Mouse (Mus musculus): ENCODE measurements around the gene Iqschfp. TPM values are rescaled to one million over a fixed set of nuclear protein-coding genes. Genes with fewer than 3 reads are reported as not detected.
A peak's percentile ranks its signal among the peaks of the same experiment; 100 is the strongest.

The Iqschfp gene
- polyA plus RNA-seq, 1 experiment from 2014 or later: not detected

- Histone ChIP-seq H3K9ac (ENCODE audit: low read depth, low read length) (no peak overlapping the region), H3K4me1 (ENCODE audit: control insufficient read depth, insufficient read depth, low read length) (no peaks in the 10 kb centered on the region), H3K36me3 (ENCODE audit: control insufficient read depth, insufficient read depth, low read length) (no peaks in the 10 kb centered on the region), H3K4me2 (ENCODE audit: low read depth, low read length) (no peak overlapping the region), H3K4me3 (ENCODE audit: low read length) (no peak overlapping the region), H3K27ac (ENCODE audit: low read length) (no peak overlapping the region), H3K9me3 (ENCODE audit: control insufficient read depth, low read length) (no peaks in the 10 kb centered on the region), H3K27me3 (replicated peaks; ENCODE audit: control insufficient read depth, insufficient read depth, low read length) (no peaks in the 10 kb centered on the region)
- ATAC-seq: no peak
- WGBS: 86% methylated on average over 5 of the region's 5 CpGs
These were observed 536.0 kb downstream of the Iqschfp start for GRCm38 (mm10) chr3:68428081-68428480.

- WGBS: 75% methylated on average over 7 of the region's 7 CpGs
- no peak overlapping the region for H3K4me2 ChIP-seq (ENCODE audit: low read depth, low read length)
- no peak overlapping the region for H3K27ac ChIP-seq (ENCODE audit: low read length)
- H3K9me3 ChIP-seq (ENCODE audit: control insufficient read depth, low read length): no peaks in the 10 kb centered on the region
- no peaks in the 10 kb centered on the region for H3K4me1 ChIP-seq (ENCODE audit: control insufficient read depth, insufficient read depth, low read length)
- no peak for ATAC-seq
- H3K27me3 ChIP-seq (replicated peaks; ENCODE audit: control insufficient read depth, insufficient read depth, low read length): no peaks in the 10 kb centered on the region
- no peak overlapping the region for H3K9ac ChIP-seq (ENCODE audit: low read depth, low read length)
- no peak overlapping the region for H3K4me3 ChIP-seq (ENCODE audit: low read length)
- no peaks in the 10 kb centered on the region for H3K36me3 ChIP-seq (ENCODE audit: control insufficient read depth, insufficient read depth, low read length)
These were observed 542.4 kb downstream of the Iqschfp start for GRCm38 (mm10) chr3:68434435-68434834.

GRCm38 (mm10) chr3:68434897-68435296 is 542.9 kb downstream of the Iqschfp start:
- H3K27me3 ChIP-seq (replicated peaks; ENCODE audit: control insufficient read depth, insufficient read depth, low read length): no peaks in the 10 kb centered on the region

GRCm38 (mm10) chr3:68448480-68448879 is 556.4 kb downstream of the Iqschfp start:
- Histone ChIP-seq H3K9me3 (ENCODE audit: control insufficient read depth, low read length) (no peaks in the 10 kb centered on the region), H3K9ac (ENCODE audit: low read depth, low read length) (no peak overlapping the region), H3K4me1 (ENCODE audit: control insufficient read depth, insufficient read depth, low read length) (no peaks in the 10 kb centered on the region), H3K27ac (ENCODE audit: low read length) (no peak overlapping the region), H3K36me3 (ENCODE audit: control insufficient read depth, insufficient read depth, low read length) (no peaks in the 10 kb centered on the region), H3K27me3 (replicated peaks; ENCODE audit: control insufficient read depth, insufficient read depth, low read length) (no peaks in the 10 kb centered on the region), H3K4me2 (ENCODE audit: low read depth, low read length) (no peak overlapping the region), H3K4me3 (ENCODE audit: low read length) (no peak overlapping the region)
- 72% methylated on average over 2 of the region's 2 CpGs for WGBS
- ATAC-seq: no peak

More at GRCm38 (mm10) chr3:68434897-68435296, 542.9 kb downstream of the Iqschfp start:
- H3K4me3 ChIP-seq (ENCODE audit: low read length): no peak overlapping the region
- no peak overlapping the region for H3K4me2 ChIP-seq (ENCODE audit: low read depth, low read length)
- H3K9me3 ChIP-seq (ENCODE audit: control insufficient read depth, low read length): no peaks in the 10 kb centered on the region
- ATAC-seq: no peak
- WGBS: 84% methylated on average over 2 of the region's 2 CpGs
- H3K27ac ChIP-seq (ENCODE audit: low read length): no peak overlapping the region
- no peaks in the 10 kb centered on the region for H3K4me1 ChIP-seq (ENCODE audit: control insufficient read depth, insufficient read depth, low read length)
- H3K9ac ChIP-seq (ENCODE audit: low read depth, low read length): no peak overlapping the region
- H3K36me3 ChIP-seq (ENCODE audit: control insufficient read depth, insufficient read depth, low read length): no peaks in the 10 kb centered on the region

- no peaks in the 10 kb centered on the region for H3K4me1 ChIP-seq (ENCODE audit: control insufficient read depth, insufficient read depth, low read length)
- H3K9me3 ChIP-seq (ENCODE audit: control insufficient read depth, low read length): no peaks in the 10 kb centered on the region
- ATAC-seq: no peak
- WGBS: 97% methylated on average over 1 of the region's 1 CpGs
- H3K9ac ChIP-seq (ENCODE audit: low read depth, low read length): no peak overlapping the region
- no peaks in the 10 kb centered on the region for H3K27me3 ChIP-seq (replicated peaks; ENCODE audit: control insufficient read depth, insufficient read depth, low read length)
- H3K27ac ChIP-seq (ENCODE audit: low read length): no peak overlapping the region
- H3K4me3 ChIP-seq (ENCODE audit: low read length): no peak overlapping the region
- H3K36me3 ChIP-seq (ENCODE audit: control insufficient read depth, insufficient read depth, low read length): no peaks in the 10 kb centered on the region
- no peak overlapping the region for H3K4me2 ChIP-seq (ENCODE audit: low read depth, low read length)
These were observed 559.6 kb downstream of the Iqschfp start for GRCm38 (mm10) chr3:68451634-68452033.

- no peak overlapping the region for H3K4me2 ChIP-seq (ENCODE audit: low read depth, low read length)
- no peak for ATAC-seq
- H3K9me3 ChIP-seq (ENCODE audit: control insufficient read depth, low read length): no peaks in the 10 kb centered on the region
- H3K4me1 ChIP-seq (ENCODE audit: control insufficient read depth, insufficient read depth, low read length): no peaks in the 10 kb centered on the region
- H3K36me3 ChIP-seq (ENCODE audit: control insufficient read depth, insufficient read depth, low read length): no peaks in the 10 kb centered on the region
- H3K9ac ChIP-seq (ENCODE audit: low read depth, low read length): no peak overlapping the region
- H3K27me3 ChIP-seq (replicated peaks; ENCODE audit: control insufficient read depth, insufficient read depth, low read length): no peaks in the 10 kb centered on the region
- 17% methylated on average over 5 of the region's 5 CpGs for WGBS
- no peak overlapping the region for H3K4me3 ChIP-seq (ENCODE audit: low read length)
- no peak overlapping the region for H3K27ac ChIP-seq (ENCODE audit: low read length)
These were observed 561.2 kb downstream of the Iqschfp start for GRCm38 (mm10) chr3:68453266-68453665.

GRCm38 (mm10) chr3:68453719-68454455 is 561.9 kb downstream of the Iqschfp start:
- no peak overlapping the region for H3K27ac ChIP-seq (ENCODE audit: low read length)
- no peaks in the 10 kb centered on the region for H3K4me1 ChIP-seq (ENCODE audit: control insufficient read depth, insufficient read depth, low read length)
- H3K36me3 ChIP-seq (ENCODE audit: control insufficient read depth, insufficient read depth, low read length): no peaks in the 10 kb centered on the region
- no peaks in the 10 kb centered on the region for H3K27me3 ChIP-seq (replicated peaks; ENCODE audit: control insufficient read depth, insufficient read depth, low read length)
- no peak overlapping the region for H3K4me2 ChIP-seq (ENCODE audit: low read depth, low read length)
- no peak for ATAC-seq
- 66% methylated on average over 10 of the region's 10 CpGs for WGBS
- no peaks in the 10 kb centered on the region for H3K9me3 ChIP-seq (ENCODE audit: control insufficient read depth, low read length)
- H3K9ac ChIP-seq (ENCODE audit: low read depth, low read length): no peak overlapping the region
- H3K4me3 ChIP-seq (ENCODE audit: low read length): no peak overlapping the region

GRCm38 (mm10) chr3:68466643-68467042 is 574.6 kb downstream of the Iqschfp start:
- Histone ChIP-seq H3K4me3 (ENCODE audit: low read length) (no peak overlapping the region), H3K27ac (ENCODE audit: low read length) (no peak overlapping the region), H3K27me3 (replicated peaks; ENCODE audit: control insufficient read depth, insufficient read depth, low read length) (no peaks in the 10 kb centered on the region), H3K36me3 (ENCODE audit: control insufficient read depth, insufficient read depth, low read length) (no peaks in the 10 kb centered on the region), H3K4me1 (ENCODE audit: control insufficient read depth, insufficient read depth, low read length) (peaks cover 8% of the 10 kb centered on the region; the same call in 1 of the 2 replicates), H3K9me3 (ENCODE audit: control insufficient read depth, low read length) (no peaks in the 10 kb centered on the region), H3K9ac (ENCODE audit: low read depth, low read length) (no peak overlapping the region), H3K4me2 (ENCODE audit: low read depth, low read length) (no peak overlapping the region)
- 66% methylated on average over 5 of the region's 5 CpGs for WGBS
- no peak for ATAC-seq

- H3K9ac ChIP-seq (ENCODE audit: low read depth, low read length): peak overlapping the region; percentile 50
- H3K4me3 ChIP-seq (ENCODE audit: low read length): peak overlapping the region; percentile 44
- no peaks in the 10 kb centered on the region for H3K9me3 ChIP-seq (ENCODE audit: control insufficient read depth, low read length)
- peak; percentile 89 for ATAC-seq
- no peaks in the 10 kb centered on the region for H3K36me3 ChIP-seq (ENCODE audit: control insufficient read depth, insufficient read depth, low read length)
- H3K27ac ChIP-seq (ENCODE audit: low read length): peak overlapping the region; percentile 72
- peak overlapping the region; percentile 50 for H3K4me2 ChIP-seq (ENCODE audit: low read depth, low read length)
- H3K27me3 ChIP-seq (replicated peaks; ENCODE audit: control insufficient read depth, insufficient read depth, low read length): no peaks in the 10 kb centered on the region
- peaks cover 8% of the 10 kb centered on the region; the same call in 1 of the 2 replicates for H3K4me1 ChIP-seq (ENCODE audit: control insufficient read depth, insufficient read depth, low read length)
- WGBS: 5% methylated on average over 10 of the region's 10 CpGs
These were observed 576.1 kb downstream of the Iqschfp start for GRCm38 (mm10) chr3:68467941-68468687.

Data from intestine, embryonic 16.5 days (tissue).